Mouse (Mus musculus): ENCODE results near the gene Nyx.
"Not testable (repeated sequence)": the region's sequence is repeated elsewhere in the genome, so short reads cannot be mapped to it uniquely, and the experiment has no call there.

Nyx gene

GRCm38 (mm10) chrX:13465810-13466209, at the start of gene Nyx:
TSS of gene Nyx (plus strand) at chrX:13466110.
- no peak for DNase-seq (ENCODE audit: low spot score in 2 of 2)

DNA sequence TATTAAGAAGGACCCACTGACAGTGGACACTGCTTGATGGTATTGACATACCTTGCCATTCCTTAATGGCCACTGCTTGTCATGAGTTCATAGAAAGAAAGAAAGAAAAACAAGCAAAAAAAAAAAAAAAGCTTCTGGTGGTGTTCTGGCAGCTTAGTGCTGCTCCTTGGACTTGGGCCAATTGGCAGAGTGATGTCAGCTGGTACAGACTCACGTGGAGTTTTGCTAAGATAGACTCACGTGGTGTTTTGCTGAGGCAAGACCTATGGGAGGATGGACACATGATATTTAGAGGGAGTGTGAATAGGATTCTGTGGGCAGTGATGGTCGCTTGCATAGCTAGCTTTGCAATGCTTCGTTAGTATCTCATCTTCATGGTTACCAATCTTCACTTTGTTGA, 43.9 kb upstream of the Nyx start:
- no peak for DNase-seq (ENCODE audit: low spot score in 2 of 2)

- DNase-seq (ENCODE audit: low spot score in 2 of 2) = no peak
Measured at GRCm38 (mm10) chrX:13431421-13431820, 34.5 kb upstream of the Nyx start.

DNA sequence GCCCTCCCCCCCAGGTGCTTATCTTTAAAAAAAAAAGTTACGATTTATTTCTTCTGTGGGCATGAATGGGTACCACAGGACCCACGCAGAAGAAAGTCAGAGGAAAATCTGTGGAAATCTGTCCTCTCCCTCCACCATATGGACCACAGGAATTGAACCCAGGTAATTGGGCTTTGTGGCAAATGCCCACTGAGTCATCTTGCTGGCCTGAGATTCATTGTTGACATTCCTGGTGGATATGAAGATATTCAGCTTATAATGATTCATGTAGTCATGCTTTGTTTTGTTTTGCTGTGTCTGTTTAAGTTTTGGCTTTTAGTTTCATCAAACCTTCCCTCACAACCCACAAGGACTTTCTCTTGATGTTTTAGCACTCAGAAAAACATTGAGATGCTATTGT, 29.9 kb upstream of the Nyx start:
- not testable (repeated sequence) for DNase-seq (ENCODE audit: low spot score in 2 of 2)

DNA sequence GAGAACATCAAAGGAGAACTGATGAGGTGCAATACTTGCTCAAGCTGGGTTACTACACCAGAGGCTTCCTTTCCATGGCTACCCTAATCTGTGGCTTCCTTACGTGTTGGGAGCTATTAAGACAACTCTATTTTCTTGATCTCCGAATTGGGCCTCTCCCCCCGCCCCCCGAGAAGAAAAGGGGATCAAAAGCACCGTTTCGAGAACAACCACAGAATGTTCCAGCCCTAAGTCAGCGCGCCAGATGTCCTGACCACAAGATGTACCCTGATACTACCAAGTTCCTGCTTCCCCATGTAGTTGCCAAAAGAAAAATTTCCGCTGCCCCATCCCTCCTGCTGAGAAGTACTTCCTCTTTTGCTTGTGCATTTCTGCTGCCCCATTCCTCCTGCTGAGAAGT, 9.4 kb upstream of the Nyx start:
- DNase-seq (ENCODE audit: low spot score in 2 of 2) = not testable (repeated sequence)

GRCm38 (mm10) chrX:13458766-13459165, 7.1 kb upstream of the Nyx start:
- no peak for DNase-seq (ENCODE audit: low spot score in 2 of 2)

DNA sequence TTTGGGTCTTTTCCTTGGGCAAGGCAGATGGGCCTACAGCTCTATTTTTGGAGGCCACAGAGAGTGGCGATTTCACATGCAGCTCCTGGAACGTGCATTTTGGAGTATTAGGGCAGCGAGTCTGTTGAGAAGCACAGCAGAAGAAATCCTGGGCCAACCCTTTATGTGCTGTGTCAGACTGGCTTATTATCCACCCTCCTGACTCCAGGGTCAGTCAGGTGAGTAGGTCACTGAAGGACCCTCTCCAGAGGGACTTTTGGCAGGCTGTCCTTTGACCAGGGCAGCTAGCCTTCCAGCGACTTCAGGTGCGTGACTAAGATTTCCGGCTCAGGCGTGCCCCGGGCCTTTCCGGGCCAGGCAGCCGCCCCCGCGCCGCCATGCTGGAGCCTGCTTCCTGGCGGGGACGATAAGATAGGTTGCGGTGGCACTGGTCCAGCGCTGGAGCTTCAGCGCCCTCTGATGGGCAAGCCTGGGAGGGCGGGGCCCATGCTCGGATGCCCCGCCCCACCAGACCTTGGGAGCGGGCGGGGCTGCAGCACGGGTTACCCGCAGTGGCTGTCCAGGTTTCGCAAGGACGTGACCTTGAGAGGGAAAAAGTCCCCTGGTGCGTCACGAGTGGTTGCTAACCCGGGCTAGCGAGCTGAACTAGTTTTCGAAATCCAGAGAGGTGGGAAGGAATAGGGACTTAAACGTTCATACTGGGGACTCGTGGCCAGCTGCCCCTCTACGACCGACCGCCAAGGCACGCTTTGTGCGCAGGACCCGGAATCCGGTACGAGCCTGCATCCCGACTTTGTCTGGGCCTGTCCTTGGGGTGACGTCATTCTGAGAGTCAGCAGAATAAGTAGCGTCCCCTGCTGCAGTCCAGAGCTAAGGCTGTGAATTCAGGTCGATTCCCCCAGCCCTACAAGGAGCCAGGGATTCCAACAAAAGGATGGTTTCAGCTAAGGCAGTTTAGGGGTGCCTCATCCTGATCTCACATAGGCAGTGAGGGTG, 4.3 kb upstream of the Nyx start:
- DNase-seq (ENCODE audit: low spot score in 2 of 2) = peak; percentile 68 to 70

- no peak for DNase-seq (ENCODE audit: low spot score in 2 of 2)
Measured at GRCm38 (mm10) chrX:13462982-13463517, 2.9 kb upstream of the Nyx start.

- DNase-seq (ENCODE audit: low spot score in 2 of 2) = no peak
Measured at GRCm38 (mm10) chrX:13466681-13467080, 771 bp downstream of the Nyx start.

GRCm38 (mm10) chrX:13467121-13467571, 1.2 kb downstream of the Nyx start:
- no peak for DNase-seq (ENCODE audit: low spot score in 2 of 2)

DNA sequence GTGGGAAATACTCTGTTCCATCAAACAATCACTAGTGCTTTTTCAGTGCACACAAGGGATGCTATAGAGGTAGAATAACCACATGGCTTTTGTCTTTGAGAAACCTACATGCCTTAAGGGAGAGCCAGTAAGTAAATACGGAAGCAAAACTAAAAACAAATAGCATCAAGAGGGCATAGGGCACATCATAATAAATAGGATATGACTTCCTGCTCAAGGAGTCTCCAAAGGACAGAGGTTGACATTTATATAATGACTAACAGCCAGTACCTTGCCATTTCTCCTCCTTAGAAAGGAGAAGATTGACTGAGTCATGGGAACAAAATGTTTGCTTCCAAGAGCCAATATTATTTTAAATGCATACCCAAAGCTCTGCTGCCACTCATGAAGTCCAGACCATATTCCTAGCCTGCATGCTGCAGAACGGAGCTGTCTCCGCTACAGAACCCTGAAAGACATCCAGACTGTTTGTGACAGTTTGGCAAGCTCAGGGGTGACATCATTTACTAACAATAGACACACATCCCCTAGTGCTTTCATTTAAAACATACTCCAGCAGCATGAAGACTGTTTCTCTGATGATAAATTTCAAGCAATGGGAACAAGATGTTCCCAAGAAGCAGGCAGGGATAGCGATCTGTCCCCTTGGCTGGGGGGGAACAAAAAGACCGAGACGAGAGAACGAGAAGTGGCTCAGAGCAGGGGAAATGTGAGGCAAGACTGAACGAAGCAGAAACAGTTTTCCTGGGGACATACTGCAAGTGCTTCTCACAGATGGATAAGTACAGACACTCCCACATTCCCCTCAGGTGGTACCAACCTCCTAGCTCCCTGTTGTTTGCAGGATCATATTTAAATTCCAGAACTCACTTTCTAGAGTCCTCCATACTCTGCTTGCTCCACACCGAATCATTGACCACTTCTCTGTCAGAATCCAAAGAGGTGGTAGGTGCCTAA, 3.5 kb downstream of the Nyx start:
- peak; percentile 31 to 53 for DNase-seq (ENCODE audit: low spot score in 2 of 2)

DNA sequence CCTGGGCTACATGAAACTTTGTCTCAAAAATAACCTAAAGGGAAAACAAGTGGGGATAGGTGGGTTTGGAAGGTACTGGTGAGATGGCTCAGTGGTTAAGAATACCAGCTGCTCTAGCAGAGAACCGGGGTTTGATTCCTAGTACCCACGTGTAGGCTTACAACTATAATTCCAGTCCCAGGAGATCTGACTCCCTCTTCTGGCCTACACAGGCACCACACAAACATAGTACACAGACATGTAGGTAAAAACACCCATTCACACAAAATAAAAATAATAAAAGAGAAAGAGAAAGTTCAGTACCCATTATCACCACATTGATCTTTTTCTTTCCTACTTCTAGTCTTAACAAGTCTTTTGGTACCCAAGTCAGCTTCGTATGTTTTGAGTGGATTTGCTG, 6.0 kb downstream of the Nyx start:
- no peak for DNase-seq (ENCODE audit: low spot score in 2 of 2)

DNA sequence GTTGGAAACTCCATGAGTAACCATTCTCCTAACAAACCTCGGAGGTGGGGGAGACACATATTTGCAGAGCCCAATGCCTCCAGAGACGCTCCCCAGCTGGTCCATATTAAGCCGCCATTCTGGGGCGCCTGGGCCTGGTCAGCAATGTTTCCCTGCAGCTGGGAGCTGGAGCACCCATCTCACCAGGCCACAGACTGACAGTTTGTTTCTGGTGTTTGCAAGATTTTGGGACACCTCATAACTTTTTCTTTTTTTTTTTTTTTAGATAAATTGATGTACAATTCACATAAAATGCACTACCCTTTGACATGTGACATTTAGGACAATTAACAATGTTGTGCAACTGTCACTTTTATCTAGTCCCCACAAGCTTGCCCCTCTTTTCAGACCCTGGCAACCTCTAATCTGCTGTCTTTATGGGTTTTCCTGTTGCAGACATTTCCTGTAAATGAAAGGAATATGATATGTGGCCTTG, 6.9 kb downstream of the Nyx start:
- DNase-seq (ENCODE audit: low spot score in 2 of 2) = no peak

GRCm38 (mm10) chrX:13475382-13475781, 9.5 kb downstream of the Nyx start:
- DNase-seq (ENCODE audit: low spot score in 2 of 2) = no peak

DNA sequence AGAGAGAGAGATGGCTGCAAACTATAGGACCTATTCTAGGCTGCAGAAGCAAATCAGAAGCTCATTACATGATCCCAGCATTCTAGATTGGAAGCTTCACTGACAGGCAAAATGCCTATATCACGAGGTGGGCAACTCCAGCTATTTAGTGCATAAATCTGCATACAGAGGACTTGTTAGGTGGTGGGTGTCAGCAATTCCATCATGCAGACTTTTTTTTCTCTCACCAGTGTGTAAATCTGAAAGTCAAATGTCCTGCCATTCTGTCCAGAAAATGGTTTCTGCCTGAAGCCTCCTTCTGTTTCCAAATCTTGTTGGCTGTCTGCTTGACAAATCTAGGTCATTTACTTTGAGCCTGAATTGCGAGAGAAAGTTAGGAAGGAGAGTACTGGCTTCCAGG, 11.7 kb downstream of the Nyx start:
- DNase-seq (ENCODE audit: low spot score in 2 of 2) = no peak

DNA sequence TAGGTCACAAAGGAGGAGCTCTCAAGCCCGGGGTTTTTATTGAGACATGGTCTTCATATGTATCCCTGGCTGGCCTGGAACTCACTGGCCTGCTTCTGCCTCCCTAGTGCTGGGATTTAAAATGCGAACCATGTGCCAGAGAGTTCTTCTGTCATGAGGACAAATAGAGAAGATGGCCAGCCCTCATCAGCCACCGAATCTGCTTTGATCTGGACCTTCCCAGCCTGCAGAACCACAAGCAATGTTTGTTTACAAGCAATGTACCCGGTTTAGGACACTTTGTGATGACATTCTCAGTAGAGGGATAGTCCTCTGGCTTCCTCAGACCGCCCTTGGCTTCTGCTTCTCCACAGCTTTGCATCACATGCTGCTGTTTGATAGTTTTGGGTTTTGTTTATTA, 12.4 kb downstream of the Nyx start:
- DNase-seq (ENCODE audit: low spot score in 2 of 2) = no peak

DNA sequence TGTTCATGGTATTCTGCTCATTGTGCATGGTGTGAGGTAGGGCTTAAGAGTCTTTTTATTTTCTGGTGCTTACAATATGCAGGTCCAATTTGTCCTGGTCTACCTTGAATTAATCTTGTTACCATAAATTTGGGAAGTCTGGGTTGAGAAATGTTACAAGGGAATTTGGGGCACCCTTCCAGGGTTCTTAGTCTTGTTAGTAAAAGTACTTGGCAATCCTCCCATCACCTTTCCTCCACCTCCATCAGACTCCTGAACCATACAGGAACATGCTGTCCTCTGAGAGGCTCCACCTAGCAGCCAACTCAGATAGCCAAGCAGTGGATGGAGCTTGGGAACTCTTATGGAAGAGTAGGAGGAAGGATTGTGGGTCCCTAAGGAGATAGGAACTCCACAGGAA, 13.7 kb downstream of the Nyx start:
- DNase-seq (ENCODE audit: low spot score in 2 of 2) = no peak

- no peak for DNase-seq (ENCODE audit: low spot score in 2 of 2)
Measured at GRCm38 (mm10) chrX:13482576-13482975, 16.7 kb downstream of the Nyx start.

DNA sequence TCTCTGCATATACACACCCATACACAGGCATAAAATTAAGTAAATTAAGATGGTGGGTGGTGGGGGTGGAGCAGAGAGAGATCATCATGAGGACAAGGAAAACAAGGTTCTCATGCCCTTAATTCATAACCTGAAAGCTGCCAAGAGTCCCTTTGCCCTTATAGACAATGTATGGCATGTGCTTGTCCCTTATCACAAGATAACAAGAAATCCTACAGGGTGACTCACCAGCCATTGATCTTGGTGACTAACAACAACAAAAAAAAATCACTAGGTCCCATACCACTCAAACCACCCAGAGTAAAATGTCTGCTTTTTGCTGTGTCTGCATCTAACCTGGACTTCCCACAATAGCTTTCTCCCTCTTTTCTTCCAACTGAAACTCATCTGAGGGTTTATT, 18.5 kb downstream of the Nyx start:
- no peak for DNase-seq (ENCODE audit: low spot score in 2 of 2)

DNA sequence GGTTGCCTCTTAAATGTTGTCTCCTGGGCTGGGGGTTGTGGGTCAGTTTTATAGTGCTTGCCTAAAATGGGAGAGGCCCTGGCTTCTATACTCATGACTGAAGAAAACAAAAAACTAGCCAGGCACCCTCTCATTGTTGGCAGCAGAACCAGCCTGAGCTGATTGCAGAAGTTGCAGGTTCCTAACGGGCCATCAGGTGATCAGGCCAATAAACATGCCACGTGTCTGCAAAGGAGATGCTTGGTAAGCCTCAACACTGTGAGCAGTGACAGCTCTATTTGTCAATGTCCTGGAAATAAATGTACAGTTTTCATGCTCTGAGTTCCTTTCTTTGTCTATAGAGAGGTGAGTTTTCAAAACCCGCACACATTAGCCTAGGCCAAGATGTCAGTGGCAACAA, 23.1 kb downstream of the Nyx start:
- no peak for DNase-seq (ENCODE audit: low spot score in 2 of 2)

GRCm38 (mm10) chrX:13489761-13490160, 23.9 kb downstream of the Nyx start:
- DNase-seq (ENCODE audit: low spot score in 2 of 2) = no peak

- DNase-seq (ENCODE audit: low spot score in 2 of 2) = no peak
Measured at GRCm38 (mm10) chrX:13490941-13491340, 25.0 kb downstream of the Nyx start.

Measured in right cerebral cortex, postnatal 36 days (tissue).